Mouse (Mus musculus) hindbrain, embryonic 11.5 days (tissue): ENCODE results near the gene Mcidas. TPM values are rescaled to one million over a fixed set of nuclear protein-coding genes. Genes with fewer than 3 reads are reported as not detected.
A peak's percentile ranks its signal among the peaks of the same experiment; 100 is the strongest.
"Not testable (repeated sequence)": the region's sequence is repeated elsewhere in the genome, so short reads cannot be mapped to it uniquely, and the experiment has no call there.

Source experiments
- ATAC-seq: fragments of 200-750 bp; cut with Nextera tagmentation; 2 replicates; pipeline ENCODE4 v1.8.0; 2017; ENCODE audit warnings: mild to moderate bottlenecking, moderate TSS enrichment, moderate library complexity; ENCODE audit not compliant: low FRiP score
- DNase-seq: peaks from one replicate; pipeline ENCODE4 v3.0.0-alpha.2; 2015; ENCODE audit warnings: low spot score
- H3K27ac ChIP-seq: fragments of 300-500 bp; sonication (generic); 2 replicates; pipeline ENCODE4 v1.5.1; 2014; ENCODE audit warnings: mild to moderate bottlenecking, low read depth, low read length
- H3K27me3 ChIP-seq: fragments of 300-500 bp; sonication (generic); 2 replicates; pipeline ENCODE4 v1.6.1; 2014; ENCODE audit warnings: mild to moderate bottlenecking, low read length, moderate library complexity, mixed read lengths; ENCODE audit not compliant: control insufficient read depth, insufficient read depth
- H3K36me3 ChIP-seq: fragments of 300-500 bp; sonication (generic); 2 replicates; pipeline ENCODE4 v1.6.1; 2014; ENCODE audit warnings: mild to moderate bottlenecking, low read length, moderate library complexity, mixed read lengths; ENCODE audit not compliant: control insufficient read depth, insufficient read depth
- H3K4me1 ChIP-seq: fragments of 300-500 bp; sonication (generic); replicated peaks from 2 replicates; pipeline ENCODE4 v1.6.1; 2014; ENCODE audit warnings: low read length, mixed read lengths; ENCODE audit not compliant: control insufficient read depth, insufficient read depth
- H3K4me2 ChIP-seq: fragments of 300-500 bp; sonication (generic); replicated peaks from 2 replicates; pipeline ENCODE4 v1.6.1; 2014; ENCODE audit warnings: mild to moderate bottlenecking, low read depth, low read length
- H3K4me3 ChIP-seq: fragments of 300-500 bp; sonication (generic); 2 replicates; pipeline ENCODE4 v1.5.1; 2014; ENCODE audit warnings: low read depth, low read length
- H3K9ac ChIP-seq: fragments of 300-500 bp; sonication (generic); 2 replicates; pipeline ENCODE4 v1.6.1; 2014; ENCODE audit warnings: low read depth, low read length
- H3K9me3 ChIP-seq: fragments of 300-500 bp; sonication (generic); 2 replicates; pipeline ENCODE4 v1.6.1; 2016; ENCODE audit warnings: low read length; ENCODE audit not compliant: control insufficient read depth
- WGBS: fragments of 180-500 bp; shearing (Covaris S2); extraction: QIAGEN DNeasy Blood & Tissue Kit; methylation state at CpG from one replicate; pipeline ENCODE4 v1.1.7; 2014; 5-methylcytosine and 5-hydroxymethylcytosine counted together
- polyA plus RNA-seq: library from polyadenylated mRNA; unstranded; fragments of >200 nt; fragmentation: Nextera tagmentation; extraction: Ambion mirVana; gene quantifications from 2 replicates; pipeline ENCODE4 v1.2.1, GENCODE M21; 2014

Mcidas gene
- polyA plus RNA-seq, 1 experiment from 2014 or later: 2.7 TPM

- no peak for DNase-seq
- no peak overlapping the region for H3K4me2 ChIP-seq
- no peaks in the 10 kb centered on the region for H3K9me3 ChIP-seq
- peaks cover 78% of the 10 kb centered on the region for H3K27me3 ChIP-seq
- H3K4me3 ChIP-seq: no peak overlapping the region
- WGBS: 64% methylated on average over 4 of the region's 4 CpGs
- no peak overlapping the region for H3K27ac ChIP-seq
- peaks cover 14% of the 10 kb centered on the region for H3K4me1 ChIP-seq
- H3K36me3 ChIP-seq: no peaks in the 10 kb centered on the region
- ATAC-seq: no peak
- no peak overlapping the region for H3K9ac ChIP-seq
Measured at GRCm38 (mm10) chr13:112996407-112996806, 2.8 kb downstream of the Mcidas start.

- no peak overlapping the region for H3K9ac ChIP-seq
Measured at GRCm38 (mm10) chr13:112997369-112997768, 3.7 kb downstream of the Mcidas start.

GRCm38 (mm10) chr13:112998427-112999201 lies 5.0 kb downstream of the Mcidas start:
- Histone ChIP-seq H3K9ac (peak overlapping the region; percentile 48), H3K27ac (no peak overlapping the region), H3K4me3 (peak overlapping the region; percentile 34), H3K36me3 (no peaks in the 10 kb centered on the region), H3K4me1 (peaks cover 10% of the 10 kb centered on the region; the same call in 1 of the 2 replicates), H3K4me2 (peak overlapping the region; percentile 62), H3K9me3 (no peaks in the 10 kb centered on the region), H3K27me3 (peaks cover 62% of the 10 kb centered on the region)
- ATAC-seq (peak; percentile 45), DNase-seq (peak; percentile 60)
- under 1% methylated on average over 46 of the region's 46 CpGs for WGBS

More at GRCm38 (mm10) chr13:112997369-112997768, 3.7 kb downstream of the Mcidas start:
- H3K4me2 ChIP-seq: no peak overlapping the region
- H3K4me1 ChIP-seq: peaks cover 14% of the 10 kb centered on the region
- H3K36me3 ChIP-seq: no peaks in the 10 kb centered on the region
- H3K27ac ChIP-seq: no peak overlapping the region
- H3K9me3 ChIP-seq: no peaks in the 10 kb centered on the region
- peaks cover 72% of the 10 kb centered on the region for H3K27me3 ChIP-seq
- H3K4me3 ChIP-seq: no peak overlapping the region
- 64% methylated on average over 6 of the region's 6 CpGs for WGBS
- ATAC-seq: no peak
- no peak for DNase-seq

- DNase-seq: no peak
- H3K4me2 ChIP-seq: no peak overlapping the region
- H3K4me3 ChIP-seq: no peak overlapping the region
- no peak for ATAC-seq
- no peak overlapping the region for H3K9ac ChIP-seq
- no peaks in the 10 kb centered on the region for H3K36me3 ChIP-seq
- WGBS: 83% methylated on average over 3 of the region's 3 CpGs
- peaks cover 47% of the 10 kb centered on the region for H3K27me3 ChIP-seq
- H3K4me1 ChIP-seq: 0 out of 2 replicates have a peak, but pooled peaks cover 6% of the 10 kb centered on the region
- no peaks in the 10 kb centered on the region for H3K9me3 ChIP-seq
- H3K27ac ChIP-seq: no peak overlapping the region
Measured at GRCm38 (mm10) chr13:113000090-113000489, 6.4 kb downstream of the Mcidas start.

- no peak overlapping the region for H3K9ac ChIP-seq
- no peak overlapping the region for H3K4me2 ChIP-seq
- WGBS: 74% methylated on average over 9 of the region's 9 CpGs
- H3K4me1 ChIP-seq: 0 out of 2 replicates have a peak, but pooled peaks cover 6% of the 10 kb centered on the region
- ATAC-seq (no peak), DNase-seq (no peak)
- no peaks in the 10 kb centered on the region for H3K36me3 ChIP-seq
- H3K27ac ChIP-seq: no peak overlapping the region
- H3K4me3 ChIP-seq: no peak overlapping the region
- H3K27me3 ChIP-seq: peaks cover 43% of the 10 kb centered on the region
- H3K9me3 ChIP-seq: no peaks in the 10 kb centered on the region
Measured at GRCm38 (mm10) chr13:113000576-113001318, 7.1 kb downstream of the Mcidas start.

- Histone ChIP-seq H3K4me2 (no peak overlapping the region), H3K27ac (no peak overlapping the region), H3K36me3 (no peaks in the 10 kb centered on the region), H3K4me1 (no peaks in the 10 kb centered on the region), H3K27me3 (no peaks in the 10 kb centered on the region), H3K9me3 (no peaks in the 10 kb centered on the region), H3K9ac (no peak overlapping the region), H3K4me3 (no peak overlapping the region)
- DNase-seq: no peak
- WGBS: 84% methylated on average over 6 of the region's 6 CpGs
- ATAC-seq: no peak
Measured at GRCm38 (mm10) chr13:113012683-113013082, 19.0 kb downstream of the Mcidas start.

GRCm38 (mm10) chr13:113013174-113013953 lies 19.7 kb downstream of the Mcidas start:
- not testable (repeated sequence) for H3K4me1 ChIP-seq, H3K36me3 ChIP-seq, H3K9ac ChIP-seq, H3K4me3 ChIP-seq, ATAC-seq, H3K27me3 ChIP-seq, H3K9me3 ChIP-seq, H3K27ac ChIP-seq, DNase-seq, H3K4me2 ChIP-seq
- WGBS: 60% methylated on average over 17 of the region's 20 CpGs

GRCm38 (mm10) chr13:113021521-113021920 lies 27.9 kb downstream of the Mcidas start:
- Histone ChIP-seq H3K4me2 (no peak overlapping the region), H3K27ac (no peak overlapping the region), H3K4me1 (no peaks in the 10 kb centered on the region), H3K36me3 (no peaks in the 10 kb centered on the region), H3K9ac (no peak overlapping the region), H3K27me3 (no peaks in the 10 kb centered on the region), H3K9me3 (no peaks in the 10 kb centered on the region), H3K4me3 (no peak overlapping the region)
- ATAC-seq: no peak
- 86% methylated on average over 2 of the region's 2 CpGs for WGBS
- DNase-seq: no peak
